Mouse (Mus musculus) testis, adult 2 months (tissue): ENCODE data around the gene Slc25a40.

Experiments used
- CTCF ChIP-seq: fragments of 200-500 bp; IDR thresholded peaks from 2 replicates; pipeline ENCODE4 v1.5.1; 2012; ENCODE audit warnings: low read depth, mild to moderate bottlenecking, inconsistent platforms, low read length, moderate library complexity; ENCODE audit not compliant: control insufficient read depth, insufficient read depth, insufficient replicate concordance
- POLR2A ChIP-seq: fragments of 200-500 bp; IDR thresholded peaks from 2 replicates; pipeline ENCODE4 v1.6.1; 2012; ENCODE audit warnings: low read depth, mild to moderate bottlenecking, inconsistent platforms, low read length, moderate library complexity; ENCODE audit not compliant: control insufficient read depth

GRCm38 (mm10) chr5:8373415-8373814 lies 49.2 kb upstream of the Slc25a40 start:
- TF ChIP-seq CTCF, result no peak
- TF ChIP-seq POLR2A, result no peak
